Mouse (Mus musculus) heart, adult 10 weeks (tissue): ENCODE results near the gene Gba2. TPM values are rescaled to one million over a fixed set of nuclear protein-coding genes. Genes with fewer than 3 reads are reported as not detected.

Source experiments
- polyA plus RNA-seq: library from polyadenylated mRNA; stranded (reverse); fragments of 350-450 nt; fragmentation: Illumina TruSeq; extraction: RNeasy Lipid Tissue Mini Kit (QIAGEN cat#74804); gene quantifications from one replicate; pipeline ENCODE4 v1.2.3, GENCODE M21; 2014; ENCODE audit warnings: low read depth, low replicate concordance

Gba2 gene
- polyA plus RNA-seq, result 17.7 TPM

DNA sequence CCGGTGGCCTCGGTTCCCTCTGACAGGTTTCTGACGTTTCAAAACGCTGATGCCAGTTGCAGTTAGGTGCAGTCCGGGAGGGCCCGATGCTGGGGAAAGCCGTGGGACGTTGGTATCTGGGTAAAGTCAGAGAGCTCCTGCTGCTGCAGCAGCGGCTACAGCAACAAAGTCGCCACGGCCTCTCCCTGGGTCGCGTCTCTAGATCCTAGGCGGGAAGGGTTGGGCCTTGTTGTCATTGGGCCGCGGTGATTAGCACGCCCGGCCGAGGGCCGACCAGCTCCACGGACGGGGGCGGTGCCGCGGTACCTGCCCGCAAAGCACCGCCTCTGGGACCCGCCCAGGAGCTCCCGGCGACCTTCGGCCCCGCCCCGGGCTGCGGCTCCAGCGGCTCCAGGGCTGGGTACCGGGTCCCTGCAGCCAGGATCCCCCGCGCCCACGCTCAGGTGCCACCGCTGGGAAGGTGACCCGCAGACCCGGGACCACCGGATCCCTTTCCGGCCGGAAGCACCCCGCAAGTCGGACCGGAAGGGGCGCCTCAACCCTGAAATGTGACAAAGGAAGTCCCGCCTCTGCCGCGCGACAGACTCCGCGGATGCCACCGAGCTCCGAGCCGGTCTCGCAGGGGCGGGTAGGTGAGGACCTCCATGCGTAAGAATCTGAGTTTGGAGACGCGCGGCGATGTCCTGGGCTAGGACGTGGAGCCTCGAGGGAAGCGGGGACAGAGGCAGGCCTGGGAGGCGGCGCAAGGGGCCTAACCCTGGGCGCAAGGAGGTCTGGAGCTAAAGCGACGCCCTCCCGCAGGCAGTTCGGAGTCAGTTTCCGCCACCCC, at the start of gene Gba2, which contains the start of gene Rgp1:
TSS of gene Gba2 (minus strand) at position 498 of the 829 bp plus-strand sequence.
TSS of gene Rgp1 (plus strand) at position 340 of the 829 bp plus-strand sequence.

DNA sequence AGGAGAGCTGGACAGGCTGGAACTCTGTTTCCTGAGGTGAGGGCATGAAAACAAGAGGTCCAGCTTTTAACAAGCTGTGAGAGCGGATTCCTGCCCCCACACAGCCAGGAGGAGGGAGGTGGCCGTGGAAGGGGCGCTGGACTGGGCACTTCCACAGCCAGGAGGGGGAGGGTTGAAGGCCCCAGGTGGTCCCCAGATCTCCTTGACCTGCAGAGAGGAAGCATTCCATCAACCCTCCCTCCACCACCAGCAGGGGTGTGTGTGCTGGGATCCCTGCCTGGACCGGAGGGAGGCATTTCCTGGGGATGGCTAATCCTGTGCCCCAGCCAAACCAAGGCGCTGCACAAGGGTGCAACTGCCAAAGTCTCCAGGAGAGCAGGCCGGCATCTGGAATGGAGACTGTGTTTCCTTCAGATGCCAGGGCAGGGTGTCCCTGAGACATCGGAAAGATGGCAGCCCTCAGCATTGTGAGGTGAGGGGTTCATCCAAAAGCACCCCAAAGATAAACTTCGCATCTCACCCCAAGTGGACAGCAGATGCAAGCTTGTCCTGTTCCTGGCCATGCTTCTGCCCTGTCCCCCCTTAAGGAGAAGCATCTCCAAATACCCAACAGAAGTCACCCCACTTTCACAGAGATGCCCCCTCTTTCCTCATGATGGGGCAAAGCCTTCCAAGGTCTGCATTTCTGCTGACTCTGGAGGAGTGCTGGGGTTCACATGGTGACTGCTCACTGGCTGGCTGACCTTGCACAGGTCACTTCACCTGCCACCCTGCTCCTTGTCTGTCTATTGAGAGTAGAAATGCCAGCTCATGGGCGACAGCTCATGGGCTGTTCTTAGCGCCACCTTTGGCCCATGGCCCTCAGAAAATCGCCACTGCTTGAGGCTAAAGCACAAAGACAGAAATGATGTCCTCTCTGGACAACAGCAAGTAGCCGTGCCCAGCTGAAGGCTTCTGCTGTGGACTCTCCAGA, 6.1 kb upstream of the Gba2 start, which contains the start of gene Msmp:
TSS of gene Msmp (minus strand) at position 51 of the 973 bp plus-strand sequence.

GRCm38 (mm10) chr4:43561997-43562768, 16.5 kb downstream of the Gba2 start, which contains the start of the genes Creb3 and Tln1:
Gene Creb3, plus strand, starts transcription at chr4:43562332.
Gene Tln1, minus strand, starts transcription at chr4:43562691.

Other genes with a start within 250 kb of the Gba2 start
- 28.7 TPM for gene Rusc2, start 196.9 kb downstream of the Gba2 start, polyA plus RNA-seq
- not detected for gene Fam166b, start 149.7 kb downstream of the Gba2 start, polyA plus RNA-seq
- 33.9 TPM for gene Tesk1, start 136.9 kb downstream of the Gba2 start, polyA plus RNA-seq
- 2.3 TPM for gene Cd72, start 124.2 kb downstream of the Gba2 start, polyA plus RNA-seq
- gene Sit1, start 95.1 kb downstream of the Gba2 start, polyA plus RNA-seq, result not detected
- 48.0 TPM for gene Ccdc107, start 86.0 kb downstream of the Gba2 start, polyA plus RNA-seq
- 1.3 TPM for gene Arhgef39, start 79.2 kb downstream of the Gba2 start, polyA plus RNA-seq
- gene Car9, start 71.9 kb downstream of the Gba2 start, polyA plus RNA-seq, result 0.92 TPM
- gene Tpm2, start 55.1 kb downstream of the Gba2 start, polyA plus RNA-seq, result 82.5 TPM
- 32.4 TPM for gene Creb3, start 16.5 kb downstream of the Gba2 start, polyA plus RNA-seq
- 51.7 TPM for gene Tln1, start 16.2 kb downstream of the Gba2 start, polyA plus RNA-seq
- gene Rgp1, start 158 bp downstream of the Gba2 start, polyA plus RNA-seq, result 28.1 TPM
- gene Msmp, start 5.6 kb upstream of the Gba2 start, polyA plus RNA-seq, result not detected
- 50.9 TPM for gene Npr2, start 53.1 kb upstream of the Gba2 start, polyA plus RNA-seq
- not detected for gene Spag8, start 74.7 kb upstream of the Gba2 start, polyA plus RNA-seq
- gene Hint2, start 77.6 kb upstream of the Gba2 start, polyA plus RNA-seq, result 196 TPM
- 18.3 TPM for gene Tmem8b, start 90.1 kb upstream of the Gba2 start, polyA plus RNA-seq
- 0.42 TPM for gene Fam221b, start 90.3 kb upstream of the Gba2 start, polyA plus RNA-seq
- not detected for gene Olfr70, start 121.9 kb upstream of the Gba2 start, polyA plus RNA-seq
- gene Olfr71, start 131.4 kb upstream of the Gba2 start, polyA plus RNA-seq, result not detected
- 6.5 TPM for gene Hrct1, start 148.3 kb upstream of the Gba2 start, polyA plus RNA-seq
- gene Spaar, start 151.2 kb upstream of the Gba2 start, polyA plus RNA-seq, result 5.6 TPM
- not detected for gene Olfr159, start 192.1 kb upstream of the Gba2 start, polyA plus RNA-seq
- not detected for gene Olfr156, start 245.0 kb upstream of the Gba2 start, polyA plus RNA-seq